Mouse (Mus musculus) urinary bladder, adult 2 months (tissue): ENCODE measurements around the gene Gm3127. TPM values are rescaled to one million over a fixed set of nuclear protein-coding genes. Genes with fewer than 3 reads are reported as not detected.
"Not testable (repeated sequence)": the region's sequence is repeated elsewhere in the genome, so short reads cannot be mapped to it uniquely, and the experiment has no call there.

Experiments
- DNase-seq: peaks from one replicate; pipeline ENCODE4 v3.0.0; 2022; ENCODE audit warnings: low spot score
- polyA plus RNA-seq: library from polyadenylated mRNA; depleted of rRNA; stranded (reverse); fragments of >200 nt; gene quantifications from 2 replicates; pipeline ENCODE4 v1.2.3, GENCODE M21; 2012; rRNA removed

Gm3127 gene
- not detected in 2 replicates for polyA plus RNA-seq

DNA sequence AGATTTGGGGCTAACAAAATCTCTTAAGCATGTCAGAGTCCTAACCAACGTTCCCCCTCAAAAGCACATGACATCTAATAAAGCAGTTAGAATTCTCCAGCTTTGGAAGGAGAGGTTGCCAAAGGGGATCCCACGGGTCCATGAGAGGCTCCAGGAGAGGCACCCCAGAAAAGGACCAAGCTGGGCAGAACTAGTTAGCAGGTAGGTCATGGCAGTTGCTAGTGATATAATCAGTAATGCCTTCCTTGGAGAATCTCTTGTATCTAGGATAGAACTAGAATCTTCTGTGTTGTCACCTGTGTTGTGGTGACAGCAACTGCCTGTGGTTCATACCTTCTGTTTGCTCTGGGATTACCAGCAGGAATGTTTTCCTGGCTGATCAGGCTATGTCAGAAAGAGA is at the start of gene Gm3127:
Gene Gm3127, plus strand, starts transcription at position 301 of the 400 bp plus-strand sequence.
- not testable (repeated sequence) for DNase-seq

DNA sequence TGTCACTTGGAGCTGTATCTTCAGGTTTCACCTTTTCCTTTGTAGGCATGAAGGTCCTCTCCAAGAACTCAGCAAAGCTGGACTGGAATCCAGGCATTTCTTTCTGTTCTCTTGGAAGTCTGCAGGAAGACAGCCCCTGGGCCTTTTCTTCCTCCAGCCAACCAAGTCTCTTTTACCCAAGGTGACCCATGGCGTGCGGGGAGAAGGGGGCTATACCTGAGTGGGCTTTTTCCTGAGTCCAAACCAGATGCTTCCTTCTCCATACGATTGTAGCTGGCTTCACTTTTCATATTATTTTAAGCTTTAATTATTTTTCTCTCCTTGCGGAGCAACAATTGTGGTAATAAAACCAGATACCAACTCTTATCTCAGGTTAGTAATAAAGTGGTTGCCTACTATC is 23.2 kb upstream of the Gm3127 start:
- not testable (repeated sequence) for DNase-seq

DNA sequence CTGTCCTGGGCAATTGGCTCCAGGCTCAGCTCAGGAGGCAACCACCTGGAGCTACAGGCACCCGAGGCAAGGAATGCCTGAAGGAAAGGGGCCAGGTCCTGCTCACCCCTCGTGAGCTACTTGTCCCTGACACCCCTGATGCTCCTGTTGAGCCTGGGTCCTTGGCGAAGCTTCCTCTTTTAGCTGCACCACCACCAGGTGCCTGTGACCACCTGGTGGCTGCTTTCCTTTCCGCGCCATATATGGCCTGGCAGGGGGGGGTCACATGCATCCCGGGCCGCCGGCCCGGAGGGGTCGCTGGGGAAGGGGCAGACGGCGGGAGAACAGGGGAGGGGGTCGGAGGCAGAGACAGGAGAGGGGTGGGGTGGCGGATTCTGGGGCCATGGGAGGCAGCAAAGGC is 17.2 kb downstream of the Gm3127 start:
- DNase-seq = not testable (repeated sequence)

DNA sequence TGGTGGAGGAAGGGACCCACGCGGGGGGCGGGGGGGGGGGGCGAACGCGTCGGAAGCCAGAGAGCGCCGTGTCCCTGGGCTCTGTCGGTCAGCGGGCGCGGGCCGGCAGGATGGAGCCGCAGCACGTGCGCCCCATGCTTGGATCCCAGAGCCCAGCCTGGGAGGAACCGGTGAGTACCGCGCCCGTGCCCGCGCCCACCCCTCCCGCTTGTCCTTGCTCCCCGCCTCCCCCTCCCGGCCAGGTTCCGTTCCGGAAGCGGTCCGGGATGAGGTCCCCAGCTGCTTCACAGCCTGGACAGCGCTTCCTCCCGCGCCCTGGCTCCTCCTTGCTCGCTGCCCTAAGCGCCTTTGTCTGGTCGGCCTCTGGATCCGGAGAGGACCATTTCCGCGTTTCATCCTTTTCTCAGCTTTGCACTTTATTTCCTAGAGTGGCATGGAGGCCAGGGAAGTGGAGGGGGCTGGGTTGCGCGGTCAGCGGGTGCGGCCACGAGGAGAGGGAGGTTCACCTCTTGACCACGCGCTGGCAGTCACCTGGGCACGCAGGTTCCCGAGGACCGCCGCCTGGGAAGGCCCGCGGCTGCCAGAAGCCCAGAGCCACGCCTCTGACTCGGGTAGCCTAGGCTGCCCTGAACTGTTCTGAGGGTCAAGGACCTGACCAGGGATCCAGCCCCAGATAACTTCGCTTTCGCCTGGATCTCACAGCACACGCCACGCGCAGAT is 17.8 kb downstream of the Gm3127 start, which contains the start of gene Gm2974:
Gene Gm2974, plus strand, starts transcription at position 86 of the 720 bp plus-strand sequence.
- not testable (repeated sequence) for DNase-seq

DNA sequence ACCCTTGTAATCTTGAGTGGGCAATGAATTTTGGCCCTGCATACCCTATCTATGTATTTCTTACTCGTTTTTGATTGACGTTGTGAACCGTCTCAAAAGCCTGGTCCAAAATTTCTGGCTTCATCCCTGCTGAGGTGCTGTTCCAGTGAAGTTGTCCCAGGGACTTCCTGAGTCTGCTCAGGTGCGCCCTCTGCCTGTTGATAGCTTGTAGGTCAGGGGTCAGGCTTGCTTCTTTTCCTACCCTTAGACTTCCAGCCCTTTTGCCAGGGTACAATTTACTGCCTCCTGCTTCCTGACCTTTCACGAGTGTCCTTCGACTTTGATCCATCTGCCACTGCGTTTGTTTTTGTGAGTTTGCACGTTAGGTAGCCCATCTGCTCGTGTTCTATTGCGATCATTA is 18.5 kb downstream of the Gm3127 start:
- DNase-seq = not testable (repeated sequence)

Other genes starting within 250 kb of the Gm3127 start
- not detected in 2 replicates for gene Gm3029, start 233.3 kb upstream of the Gm3127 start, polyA plus RNA-seq
- gene Gm3095, start 201.5 kb upstream of the Gm3127 start, polyA plus RNA-seq = 0.17 TPM in 1 of 2 replicates, not detected in the other
- gene Gm3099, start 166.6 kb upstream of the Gm3127 start, polyA plus RNA-seq = not detected in 2 replicates
- gene Gm5796, start 141.1 kb upstream of the Gm3127 start, polyA plus RNA-seq = 0.19 and 0.26 TPM in 2 replicates
- not detected in 2 replicates for gene Gm3115, start 80.9 kb upstream of the Gm3127 start, polyA plus RNA-seq
- gene Gm8108, start 54.5 kb upstream of the Gm3127 start, polyA plus RNA-seq = 3.6 and 6.4 TPM in 2 replicates
- 0.09 and 0.11 TPM in 2 replicates for gene Gm2974, start 17.5 kb downstream of the Gm3127 start, polyA plus RNA-seq
- gene Gm3138, start 84.6 kb downstream of the Gm3127 start, polyA plus RNA-seq = not detected in 2 replicates
- not detected in 2 replicates for gene Gm3149, start 152.3 kb downstream of the Gm3127 start, polyA plus RNA-seq
- 0.04 TPM in 1 of 2 replicates, not detected in the other for gene 2610042L04Rik, start 169.7 kb downstream of the Gm3127 start, polyA plus RNA-seq
- not detected in 2 replicates for gene Gm3159, start 232.5 kb downstream of the Gm3127 start, polyA plus RNA-seq